Mouse (Mus musculus): Measurements from ENCODE around the gene Sbk1. TPM values are rescaled to one million over a fixed set of nuclear protein-coding genes. Genes with fewer than 3 reads are reported as not detected.

Gene Sbk1
- total RNA-seq (2021) = 10 to 100 TPM; 76.5 to 86.4 TPM

DNA sequence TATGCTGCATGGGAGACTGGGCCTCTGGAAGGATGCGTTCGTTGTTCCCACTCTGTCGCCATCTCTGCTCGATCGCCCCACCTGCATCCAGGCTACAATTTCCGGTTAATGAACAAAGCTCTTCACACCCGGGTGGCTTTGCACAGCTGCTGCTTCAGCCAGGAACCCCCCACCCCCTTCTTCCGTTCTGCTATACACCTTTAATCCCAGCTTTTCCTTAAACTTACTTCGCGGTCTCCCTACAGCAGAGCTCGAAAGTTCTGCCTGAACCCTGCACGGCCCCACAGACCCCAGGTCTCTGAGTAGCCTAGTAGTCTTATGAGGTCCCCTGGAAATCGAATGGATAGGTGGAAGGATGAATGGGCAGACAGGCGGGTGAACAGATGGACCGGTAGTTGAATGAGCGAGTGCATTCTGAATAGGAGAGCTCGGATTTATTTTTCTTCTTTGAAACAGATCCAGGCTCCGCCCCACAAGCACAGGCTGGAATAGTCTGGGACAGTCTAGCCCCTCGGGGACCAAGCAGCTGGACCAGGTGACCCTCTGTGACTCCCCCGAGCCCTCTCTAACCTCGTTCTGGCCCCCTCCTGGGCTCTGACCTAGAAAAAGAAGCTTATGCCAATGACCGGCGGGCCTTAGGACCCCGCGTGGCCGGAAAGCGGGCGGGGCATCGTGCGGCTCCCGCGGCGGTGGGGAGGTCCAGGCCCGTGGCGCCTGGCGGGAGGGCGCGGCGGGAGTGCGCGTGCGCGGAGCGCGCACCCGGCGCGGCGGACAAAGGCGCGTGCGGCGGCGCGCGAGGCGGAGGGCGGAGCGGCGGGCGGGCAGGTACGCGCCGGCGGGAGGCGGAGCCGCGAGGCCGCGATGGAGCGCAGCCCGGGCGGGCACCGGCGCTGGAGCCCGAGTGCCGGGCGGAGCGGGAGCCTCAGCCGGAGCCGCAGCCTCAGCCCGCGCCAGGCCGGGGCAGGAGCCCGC, at the start of gene Sbk1:
Gene Sbk1, plus strand, starts transcription at position 908 of the 972 bp plus-strand sequence.
- peak; percentile 89 for DNase-seq (ENCODE audit: low spot score)
- intact Hi-C loops (cut with DNase I) = no loop called here

DNA sequence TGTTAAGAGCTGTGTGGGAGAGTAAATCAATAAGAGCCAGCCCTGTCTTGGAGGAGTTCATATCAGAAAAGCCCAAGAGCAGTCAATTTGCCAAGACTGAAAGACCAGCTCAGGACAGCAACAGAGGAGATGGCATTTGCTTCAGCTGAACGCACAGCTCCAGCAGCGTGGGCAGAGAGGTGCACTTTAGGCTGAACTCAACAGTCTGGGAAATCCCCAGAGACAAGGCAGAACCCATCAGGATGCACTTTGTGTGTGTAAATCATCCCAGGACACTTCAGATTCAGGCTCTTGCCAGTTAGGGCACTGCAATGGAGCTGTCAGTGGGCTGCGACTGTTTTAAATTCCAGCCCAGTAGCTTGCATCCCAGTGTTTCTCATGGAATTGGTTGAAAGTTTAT, 49.7 kb upstream of the Sbk1 start:
- intact Hi-C loops (cut with DNase I) = no loop called here
- DNase-seq (ENCODE audit: low spot score) = no peak

DNA sequence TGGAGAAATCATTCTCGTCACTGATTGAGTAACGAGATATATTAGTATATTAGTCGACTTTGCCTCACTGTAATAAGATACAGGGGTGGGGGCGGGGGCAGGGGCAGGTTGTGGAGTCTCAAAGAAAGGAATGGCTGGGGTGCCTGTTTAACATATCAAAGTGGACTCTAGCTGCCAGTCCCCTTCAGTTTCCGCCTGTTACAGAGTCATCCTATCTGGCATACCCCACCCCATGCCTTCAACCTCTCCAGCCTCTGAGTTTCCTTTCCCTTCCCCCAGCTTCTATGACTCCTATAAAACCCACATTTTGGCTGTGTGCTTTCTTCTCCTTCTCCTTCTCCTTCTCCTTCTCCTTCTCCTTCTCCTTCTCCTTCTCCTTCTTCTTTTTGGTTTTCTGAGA, 46.3 kb upstream of the Sbk1 start:
- intact Hi-C loops (cut with DNase I) = no loop called here
- DNase-seq (ENCODE audit: low spot score) = no peak

- DNase-seq (ENCODE audit: low spot score) = no peak
- intact Hi-C loops (cut with DNase I) = no loop called here
Observed at GRCm38 (mm10) chr7:126230357-126231148, 41.9 kb upstream of the Sbk1 start.

GRCm38 (mm10) chr7:126232345-126233071, 39.9 kb upstream of the Sbk1 start:
- no peak for DNase-seq (ENCODE audit: low spot score)
- intact Hi-C loops (cut with DNase I) = no loop called here

DNA sequence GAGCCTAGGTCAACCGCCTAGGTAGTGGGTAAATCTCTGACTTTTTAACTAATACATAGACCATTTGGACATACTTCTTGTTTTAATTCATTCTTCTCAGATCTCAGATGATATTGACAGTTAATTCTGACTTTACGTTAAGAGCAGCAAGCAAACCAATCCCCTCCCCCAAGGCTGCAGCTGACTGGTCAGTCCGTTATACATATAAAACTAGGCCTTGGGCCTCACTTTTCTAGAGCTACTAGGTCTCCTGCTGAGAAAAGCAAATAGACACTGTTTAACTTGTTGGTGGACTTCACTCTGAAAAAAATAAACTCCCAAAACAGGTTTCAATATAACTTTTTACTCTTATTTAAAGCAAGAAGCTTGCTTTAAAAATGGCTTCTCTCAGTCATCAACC, 37.8 kb upstream of the Sbk1 start:
- intact Hi-C loops (cut with DNase I) = no loop called here
- DNase-seq (ENCODE audit: low spot score) = no peak

GRCm38 (mm10) chr7:126236083-126236793, 36.2 kb upstream of the Sbk1 start:
- intact Hi-C loops (cut with DNase I) = no loop called here

GRCm38 (mm10) chr7:126236794-126237192, 35.6 kb upstream of the Sbk1 start:
- no peak for DNase-seq (ENCODE audit: low spot score)
- intact Hi-C loops (cut with DNase I) = no loop called here

More at GRCm38 (mm10) chr7:126236083-126236793, 36.2 kb upstream of the Sbk1 start:
- no peak for DNase-seq (ENCODE audit: low spot score)

DNA sequence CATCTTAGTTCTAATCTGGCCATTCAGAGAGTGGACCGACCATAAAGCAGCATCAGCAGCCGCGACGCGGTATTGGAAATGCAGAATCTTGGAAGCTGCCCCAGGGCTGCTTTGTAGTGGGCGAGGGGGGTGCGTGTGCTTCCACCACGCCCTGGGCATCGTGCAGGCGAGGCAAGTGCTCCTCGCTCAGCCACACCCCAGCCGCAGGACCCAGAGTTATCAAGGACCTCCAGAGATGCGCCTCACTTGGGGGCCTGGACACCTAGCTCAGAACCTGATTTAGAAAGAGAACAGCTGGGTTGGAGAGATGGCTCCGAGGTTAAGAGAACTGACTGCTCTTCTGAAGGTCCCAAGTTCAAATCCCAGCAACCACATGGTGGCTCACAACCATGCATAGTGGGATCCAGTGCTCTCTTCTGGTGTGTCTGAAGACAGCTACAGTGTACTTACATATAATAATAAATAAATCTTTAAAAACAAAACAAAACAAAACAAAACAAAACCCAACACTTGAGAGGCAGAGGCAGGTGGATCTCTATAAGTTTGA, 31.5 kb upstream of the Sbk1 start:
- intact Hi-C loops (cut with DNase I) = no loop called here
- DNase-seq (ENCODE audit: low spot score) = no peak

- no peak for DNase-seq (ENCODE audit: low spot score)
Observed at GRCm38 (mm10) chr7:126244168-126244750, 28.2 kb upstream of the Sbk1 start.

GRCm38 (mm10) chr7:126248088-126248487, 24.3 kb upstream of the Sbk1 start:
- intact Hi-C loops (cut with DNase I) = loop anchor here (2.0 kb wide), 1 partner anchor 31 kb away; no protein-coding TSS in a partner anchor
- no peak for DNase-seq (ENCODE audit: low spot score)

More at GRCm38 (mm10) chr7:126244168-126244750, 28.2 kb upstream of the Sbk1 start:
- intact Hi-C loops (cut with DNase I) = no loop called here

GRCm38 (mm10) chr7:126248641-126249141, 23.7 kb upstream of the Sbk1 start:
- intact Hi-C loops (cut with DNase I) = loop anchor here (2.0 kb wide), 1 partner anchor 32 kb away; no protein-coding TSS in a partner anchor

GRCm38 (mm10) chr7:126249146-126249545, 23.3 kb upstream of the Sbk1 start:
- intact Hi-C loops (cut with DNase I) = loop anchor here (2.0 kb wide), 1 partner anchor 32 kb away; no protein-coding TSS in a partner anchor
- DNase-seq (ENCODE audit: low spot score) = no peak

More at GRCm38 (mm10) chr7:126248641-126249141, 23.7 kb upstream of the Sbk1 start:
- DNase-seq (ENCODE audit: low spot score) = no peak

GRCm38 (mm10) chr7:126249986-126250385, 22.4 kb upstream of the Sbk1 start:
- intact Hi-C loops (cut with DNase I) = loop anchor here (2.0 kb wide), 1 partner anchor 33 kb away; no protein-coding TSS in a partner anchor
- DNase-seq (ENCODE audit: low spot score) = no peak

DNA sequence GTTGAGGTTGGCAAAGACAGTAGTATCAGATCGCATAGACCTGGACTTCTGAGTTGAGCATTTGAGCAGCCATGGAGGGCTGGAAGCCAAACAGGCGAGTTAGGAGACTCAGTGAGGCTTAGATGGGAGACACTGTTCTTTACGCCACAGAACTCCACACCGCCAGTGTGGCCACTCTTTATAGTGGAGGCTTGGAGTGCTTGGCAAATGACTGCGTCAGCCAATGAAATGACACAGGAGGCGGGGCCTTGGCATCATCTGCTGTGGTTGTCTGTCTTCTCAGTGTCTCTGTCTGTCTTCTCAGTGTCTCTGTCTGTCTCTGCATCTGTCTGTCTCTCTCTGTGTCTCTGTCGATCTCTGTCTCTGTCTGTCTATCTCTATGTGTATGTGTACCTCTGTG, 21.9 kb upstream of the Sbk1 start:
- intact Hi-C loops (cut with DNase I) = no loop called here
- DNase-seq (ENCODE audit: low spot score) = no peak

GRCm38 (mm10) chr7:126251698-126252097, 20.7 kb upstream of the Sbk1 start:
- DNase-seq (ENCODE audit: low spot score) = peak; percentile 24
- intact Hi-C loops (cut with DNase I) = no loop called here

GRCm38 (mm10) chr7:126252230-126252629, 20.2 kb upstream of the Sbk1 start:
- intact Hi-C loops (cut with DNase I) = no loop called here
- no peak for DNase-seq (ENCODE audit: low spot score)
